Mouse (Mus musculus) forebrain, embryonic 13.5 days (tissue): Measurements from ENCODE around the gene Arrdc1. TPM values are rescaled to one million over a fixed set of nuclear protein-coding genes. Genes with fewer than 3 reads are reported as not detected.
"Not testable (repeated sequence)": the region's sequence is repeated elsewhere in the genome, so short reads cannot be mapped to it uniquely, and the experiment has no call there.

Source experiments
- ATAC-seq: fragments of 200-750 bp; cut with Nextera tagmentation; 2 replicates; pipeline ENCODE4 v1.8.0; 2017
- H3K27ac ChIP-seq: fragments of 300-500 bp; sonication (generic); 2 replicates; pipeline ENCODE4 v1.5.1; 2015; ENCODE audit warnings: inconsistent platforms, mild to moderate bottlenecking, moderate library complexity
- H3K27me3 ChIP-seq: fragments of 300-500 bp; sonication (generic); 2 replicates; pipeline ENCODE4 v1.6.1; 2015; ENCODE audit warnings: mild to moderate bottlenecking, inconsistent platforms
- H3K36me3 ChIP-seq: fragments of 300-500 bp; sonication (generic); 2 replicates; pipeline ENCODE4 v1.6.1; 2015; ENCODE audit warnings: mild to moderate bottlenecking, inconsistent platforms; ENCODE audit not compliant: poor library complexity, severe bottlenecking
- H3K4me1 ChIP-seq: fragments of 300-500 bp; sonication (generic); 2 replicates; pipeline ENCODE4 v1.6.1; 2015; ENCODE audit warnings: inconsistent platforms
- H3K4me2 ChIP-seq: fragments of 300-500 bp; sonication (generic); 2 replicates; pipeline ENCODE4 v1.6.1; 2015; ENCODE audit warnings: inconsistent platforms, mild to moderate bottlenecking, moderate library complexity
- H3K4me3 ChIP-seq: fragments of 300-500 bp; sonication (generic); 2 replicates; pipeline ENCODE4 v1.5.1; 2015; ENCODE audit warnings: mild to moderate bottlenecking, inconsistent platforms
- H3K9ac ChIP-seq: fragments of 300-500 bp; sonication (generic); 2 replicates; pipeline ENCODE4 v1.6.1; 2015; ENCODE audit warnings: mild to moderate bottlenecking, inconsistent platforms
- H3K9me3 ChIP-seq: fragments of 300-500 bp; sonication (generic); replicated peaks from 2 replicates; pipeline ENCODE4 v1.6.1; 2016; ENCODE audit warnings: inconsistent platforms
- WGBS: fragments of 180-500 bp; shearing (Covaris S2); methylation state at CpG from one replicate; pipeline ENCODE4 v1.1.7; 2015; 5-methylcytosine and 5-hydroxymethylcytosine counted together
- polyA plus RNA-seq: library from polyadenylated mRNA; unstranded; fragments of >200 nt; fragmentation: Nextera tagmentation; extraction: Ambion mirVana; gene quantifications from 2 replicates; pipeline ENCODE4 v1.2.1, GENCODE M21; 2015

Arrdc1 gene
- polyA plus RNA-seq, 1 experiment from 2014 or later = 19.1 TPM

DNA sequence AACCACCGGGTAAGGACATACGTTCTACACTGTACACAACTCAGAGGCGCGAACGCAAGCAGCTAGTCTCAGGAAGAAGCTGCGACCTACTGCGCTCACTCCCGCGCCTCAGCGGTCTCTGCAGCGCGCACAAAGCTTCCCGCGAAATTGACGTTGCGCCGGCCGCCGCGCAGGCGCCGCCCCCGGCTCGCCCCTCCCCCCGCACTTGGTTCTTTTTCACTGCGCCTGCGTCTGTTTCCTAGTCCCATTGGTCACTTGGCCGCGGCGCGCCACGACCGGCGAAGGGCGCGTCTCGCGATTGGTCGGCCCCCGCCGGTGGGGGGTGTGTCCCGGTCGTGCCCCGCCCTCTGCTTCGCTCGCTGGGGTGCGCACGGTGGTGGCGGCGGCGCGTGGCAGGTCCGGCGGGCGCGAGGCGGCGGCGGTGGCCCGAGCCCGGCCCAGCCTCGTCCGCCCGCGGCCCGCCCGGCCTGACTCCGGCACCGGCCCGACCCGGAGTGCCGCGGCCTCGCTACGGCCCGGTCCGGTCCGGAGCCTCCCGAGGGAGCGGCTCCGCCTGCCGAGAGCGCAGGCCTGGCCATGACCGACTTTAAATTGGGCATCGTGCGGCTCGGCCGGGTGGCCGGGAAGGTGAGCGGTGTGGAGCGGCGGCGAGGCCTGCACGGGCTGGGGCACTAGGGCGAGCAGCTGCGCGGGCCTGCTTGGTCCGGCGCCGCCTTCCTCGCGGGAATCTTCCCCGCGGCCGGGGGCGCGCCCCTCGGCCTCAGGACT is 14.6 kb upstream of the Arrdc1 start, which contains the start of gene Zmynd19:
Gene Zmynd19, plus strand, starts transcription at position 372 of the 768 bp plus-strand sequence.
- Histone ChIP-seq H3K9me3 (no peaks in the 10 kb centered on the region), H3K9ac (peak within 1 kb of the TSS; percentile 97), H3K4me3 (peak within 1 kb of the TSS; percentile 98), H3K36me3 (peaks cover 30% of the 10 kb centered on the region), H3K4me1 (peaks cover 16% of the 10 kb centered on the region), H3K27ac (peak within 1 kb of the TSS; percentile 40), H3K4me2 (peak within 1 kb of the TSS; percentile 95), H3K27me3 (no peaks in the 10 kb centered on the region)
- peak; percentile 99 for ATAC-seq
- under 1% methylated on average over 75 of the region's 108 CpGs for WGBS

DNA sequence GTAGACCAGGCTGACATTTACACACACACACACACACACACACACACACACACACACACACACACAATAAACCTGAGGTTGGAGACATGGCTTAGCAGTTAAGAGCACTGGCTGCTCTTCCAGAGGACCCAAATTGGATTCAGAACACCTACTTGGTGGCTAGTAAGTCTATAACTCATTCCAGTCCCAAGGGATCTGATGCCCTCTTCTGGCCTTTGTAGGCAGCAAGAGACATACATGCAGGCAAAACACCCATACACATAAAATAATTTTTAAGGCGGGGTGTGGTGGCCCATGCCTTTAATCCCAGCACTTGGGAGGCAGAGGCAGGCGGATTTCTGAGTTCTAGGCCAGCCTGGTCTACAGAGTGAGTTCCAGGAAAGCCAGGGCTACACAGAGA is 9.3 kb upstream of the Arrdc1 start:
- not testable (repeated sequence) for H3K4me2 ChIP-seq, H3K9ac ChIP-seq, H3K36me3 ChIP-seq, H3K27me3 ChIP-seq, H3K4me3 ChIP-seq, H3K27ac ChIP-seq, ATAC-seq, H3K4me1 ChIP-seq, H3K9me3 ChIP-seq
- WGBS = 64% methylated on average over 2 of the region's 2 CpGs

DNA sequence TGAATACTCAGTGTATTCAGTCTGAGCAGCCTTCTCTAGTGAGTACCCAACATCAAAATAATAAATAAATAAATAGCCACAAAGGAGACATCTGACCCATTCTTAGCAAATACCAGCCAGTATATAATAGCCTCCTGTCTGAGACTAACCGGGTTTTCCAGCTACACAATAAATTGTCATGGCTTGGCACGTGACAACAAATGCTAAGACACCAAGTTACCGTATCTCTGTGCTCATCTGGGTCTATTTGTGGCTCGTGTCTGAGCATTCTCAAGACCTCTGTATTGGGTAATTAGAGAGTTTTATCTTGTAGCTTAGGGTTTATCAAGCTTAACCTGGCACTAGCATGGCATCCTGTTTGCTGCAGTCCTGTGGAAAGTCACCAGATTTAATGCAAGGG is 7.0 kb upstream of the Arrdc1 start:
- Histone ChIP-seq H3K4me1 (no peaks in the 10 kb centered on the region), H3K4me2 (no peak overlapping the region), H3K9me3 (no peaks in the 10 kb centered on the region), H3K27me3 (0 out of 2 replicates have a peak, but pooled peaks cover 4% of the 10 kb centered on the region), H3K9ac (no peak overlapping the region), H3K27ac (no peak overlapping the region), H3K36me3 (no peaks in the 10 kb centered on the region), H3K4me3 (no peak overlapping the region)
- 82% methylated on average over 4 of the region's 4 CpGs for WGBS
- no peak for ATAC-seq

DNA sequence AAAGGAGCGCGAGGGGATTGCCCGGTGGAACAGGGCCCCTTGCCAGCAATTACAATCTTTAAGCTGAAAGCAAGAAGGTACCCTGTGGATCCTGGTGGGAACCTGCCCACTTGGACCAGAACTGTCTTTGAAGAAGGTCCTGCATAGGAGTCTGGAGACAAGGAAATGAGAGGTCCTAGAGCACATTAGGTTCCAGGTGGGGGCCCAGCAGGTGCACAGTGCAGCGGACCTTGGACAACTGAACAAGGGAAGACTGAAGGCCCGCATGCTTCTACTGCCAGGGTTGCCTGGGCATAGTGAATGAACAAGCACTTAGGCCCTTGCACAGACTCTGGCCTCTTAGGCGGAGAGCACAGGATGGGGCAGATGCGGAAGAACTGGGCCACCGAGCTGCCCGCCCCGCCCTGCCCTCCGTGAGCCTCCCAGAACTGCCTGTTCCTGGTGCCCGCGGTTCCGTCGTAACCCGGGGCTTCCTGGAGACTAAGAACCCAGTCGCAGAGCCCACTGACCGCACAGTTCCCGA is 550 bp downstream of the Arrdc1 start:
- peak overlapping the region; percentile 78 for H3K4me2 ChIP-seq
- WGBS = 4% methylated on average over 19 of the region's 19 CpGs
- peak; percentile 46 for ATAC-seq
- no peak overlapping the region for H3K27ac ChIP-seq
- H3K9ac ChIP-seq = peak overlapping the region; percentile 63
- H3K4me3 ChIP-seq = peak overlapping the region; percentile 62
- 0 out of 2 replicates have a peak, but pooled peaks cover 4% of the 10 kb centered on the region for H3K27me3 ChIP-seq
- H3K36me3 ChIP-seq = no peaks in the 10 kb centered on the region
- no peaks in the 10 kb centered on the region for H3K9me3 ChIP-seq
- peaks cover 13% of the 10 kb centered on the region for H3K4me1 ChIP-seq

DNA sequence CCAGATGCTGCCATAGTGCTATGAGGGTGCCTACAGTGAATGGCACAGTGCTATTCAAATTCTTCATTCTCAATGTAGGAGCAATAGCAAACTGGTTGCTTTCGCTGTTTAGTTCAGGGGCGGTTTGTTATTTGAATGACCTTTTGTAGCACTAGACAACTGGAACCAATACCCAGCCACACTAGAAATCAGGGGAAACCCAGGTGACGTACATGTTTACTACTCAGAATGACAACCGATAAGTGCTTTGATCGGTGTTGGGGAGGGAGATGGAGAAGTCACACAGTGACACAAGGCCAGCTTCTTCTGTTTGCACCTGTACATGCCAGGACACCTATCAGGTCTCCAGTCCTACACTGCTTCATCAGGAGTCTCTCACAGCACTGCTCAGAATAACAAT is 5.5 kb downstream of the Arrdc1 start:
- no peak overlapping the region for H3K4me3 ChIP-seq
- 0 out of 2 replicates have a peak, but pooled peaks cover 7% of the 10 kb centered on the region for H3K36me3 ChIP-seq
- no peak for ATAC-seq
- peaks cover 6% of the 10 kb centered on the region for H3K4me1 ChIP-seq
- no peak overlapping the region for H3K9ac ChIP-seq
- no peaks in the 10 kb centered on the region for H3K27me3 ChIP-seq
- WGBS = 91% methylated on average over 5 of the region's 5 CpGs
- no peak overlapping the region for H3K4me2 ChIP-seq
- H3K27ac ChIP-seq = no peak overlapping the region
- no peaks in the 10 kb centered on the region for H3K9me3 ChIP-seq

DNA sequence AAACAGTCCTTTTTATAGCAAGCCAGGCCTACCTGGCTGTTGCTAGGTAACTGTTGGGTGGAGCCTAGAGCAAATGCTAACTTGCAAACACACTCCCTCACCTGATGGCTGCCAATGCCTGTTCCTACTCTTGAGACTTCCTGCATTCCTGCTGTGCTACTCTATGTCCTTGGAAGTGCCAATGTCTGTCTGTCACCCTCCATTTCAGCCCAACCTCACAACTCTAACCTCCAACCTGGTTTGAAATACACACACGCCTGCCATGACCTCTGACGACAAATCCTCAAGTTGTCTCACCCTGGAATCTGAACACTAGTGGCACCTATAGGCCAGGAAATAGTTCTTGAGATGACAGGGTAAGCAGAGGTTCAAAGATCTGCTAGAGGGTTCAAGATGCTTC is 5.9 kb downstream of the Arrdc1 start:
- H3K9me3 ChIP-seq = no peaks in the 10 kb centered on the region
- peaks cover 2% of the 10 kb centered on the region for H3K4me1 ChIP-seq
- H3K36me3 ChIP-seq = 0 out of 2 replicates have a peak, but pooled peaks cover 7% of the 10 kb centered on the region
- H3K9ac ChIP-seq = no peak overlapping the region
- H3K27ac ChIP-seq = no peak overlapping the region
- no peak for ATAC-seq
- H3K4me3 ChIP-seq = no peak overlapping the region
- no peaks in the 10 kb centered on the region for H3K27me3 ChIP-seq
- WGBS = 70% methylated on average over 2 of the region's 2 CpGs
- no peak overlapping the region for H3K4me2 ChIP-seq

DNA sequence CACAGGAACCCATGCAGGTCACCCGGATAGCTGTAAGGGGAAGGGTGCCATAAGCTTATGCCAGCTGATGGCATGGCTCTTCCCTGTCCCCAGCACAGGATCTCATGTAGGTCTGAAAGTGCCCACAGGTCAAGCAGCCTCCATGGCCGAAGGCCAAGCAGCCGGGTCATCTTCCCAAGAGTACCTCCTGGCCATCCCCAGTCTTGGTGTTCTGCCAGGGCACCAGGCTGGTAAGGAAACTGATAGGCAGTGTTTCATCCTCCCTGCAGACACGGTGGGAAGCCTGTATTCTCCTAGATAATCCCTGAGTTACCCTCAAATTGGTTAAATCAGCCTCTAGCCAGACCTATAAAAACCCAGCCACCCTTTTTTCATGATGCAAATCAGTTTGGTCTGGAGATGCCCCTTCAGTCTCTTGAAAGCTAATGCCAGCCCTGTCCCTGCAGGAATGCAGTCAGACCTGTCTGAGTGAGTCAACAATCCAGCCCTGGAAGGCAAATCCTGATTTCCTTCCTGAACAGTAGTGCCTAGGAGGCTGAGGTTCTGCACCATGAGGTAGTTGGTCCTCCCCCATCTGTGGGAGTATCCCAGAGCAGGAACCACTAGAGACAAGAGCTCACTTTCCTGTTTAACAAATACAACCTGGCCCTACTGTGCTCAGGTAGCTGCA is 7.1 kb downstream of the Arrdc1 start:
- Histone ChIP-seq H3K27me3 (no peaks in the 10 kb centered on the region), H3K4me2 (no peak overlapping the region), H3K27ac (no peak overlapping the region), H3K4me3 (no peak overlapping the region), H3K36me3 (0 out of 2 replicates have a peak, but pooled peaks cover 7% of the 10 kb centered on the region), H3K4me1 (no peaks in the 10 kb centered on the region), H3K9me3 (no peaks in the 10 kb centered on the region), H3K9ac (no peak overlapping the region)
- 68% methylated on average over 4 of the region's 4 CpGs for WGBS
- ATAC-seq = no peak

DNA sequence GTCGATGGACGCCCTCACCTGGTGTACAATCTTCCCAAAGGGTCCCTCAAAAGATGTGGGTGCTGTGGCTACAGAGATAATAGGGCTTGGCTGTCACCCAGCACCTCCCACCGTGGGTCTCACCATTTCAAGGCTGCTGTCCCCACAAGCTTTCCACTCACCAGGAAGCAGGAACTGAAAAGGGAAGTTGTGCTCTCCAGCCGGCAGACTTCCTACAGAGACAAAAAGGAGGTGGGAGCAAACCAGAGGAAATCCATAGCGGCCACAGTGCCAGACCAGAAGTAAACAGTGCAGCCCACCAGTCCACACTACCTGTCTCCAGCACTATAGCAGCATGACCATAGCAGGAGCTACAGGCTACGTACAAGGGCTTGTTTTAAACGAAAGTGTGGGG is 8.1 kb downstream of the Arrdc1 start:
- 79% methylated on average over 7 of the region's 7 CpGs for WGBS
- no peak overlapping the region for H3K9ac ChIP-seq
- ATAC-seq = no peak
- no peaks in the 10 kb centered on the region for H3K27me3 ChIP-seq
- H3K4me1 ChIP-seq = no peaks in the 10 kb centered on the region
- no peak overlapping the region for H3K27ac ChIP-seq
- H3K4me3 ChIP-seq = no peak overlapping the region
- no peak overlapping the region for H3K4me2 ChIP-seq
- H3K9me3 ChIP-seq = no peaks in the 10 kb centered on the region
- 0 out of 2 replicates have a peak, but pooled peaks cover 7% of the 10 kb centered on the region for H3K36me3 ChIP-seq

DNA sequence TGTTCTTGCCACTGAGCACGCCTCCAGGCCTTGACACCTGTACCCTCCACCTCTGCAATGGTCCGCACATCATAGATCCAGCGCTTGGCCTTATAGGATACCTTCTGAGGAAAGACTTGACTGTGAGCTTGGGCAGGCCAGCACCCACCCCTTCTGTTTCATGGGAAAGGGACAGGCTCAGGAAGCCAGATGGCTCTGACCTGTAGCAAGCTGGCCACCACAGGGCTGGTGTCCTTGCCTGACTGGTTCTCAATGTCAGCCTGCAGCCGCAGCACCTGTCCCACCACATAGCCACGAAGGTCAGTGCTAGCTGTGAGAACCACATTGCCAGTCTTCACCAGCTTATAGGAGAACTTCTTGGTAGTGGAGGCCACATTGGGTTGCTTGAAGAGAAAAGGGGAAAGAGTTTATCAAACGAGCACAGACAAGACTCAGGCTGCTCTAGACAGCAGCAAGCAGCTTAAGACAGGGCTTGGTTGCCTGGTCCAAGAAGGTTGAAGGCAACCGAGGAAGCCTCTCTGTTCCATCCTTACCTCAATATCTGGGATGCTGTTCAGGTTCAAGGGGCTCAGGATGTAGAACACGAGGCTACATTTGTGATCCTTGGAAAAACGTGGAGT is 8.6 kb downstream of the Arrdc1 start:
- 88% methylated on average over 9 of the region's 9 CpGs for WGBS
- Histone ChIP-seq H3K4me2 (no peak overlapping the region), H3K4me3 (no peak overlapping the region), H3K27me3 (no peaks in the 10 kb centered on the region), H3K27ac (no peak overlapping the region), H3K9ac (no peak overlapping the region), H3K4me1 (no peaks in the 10 kb centered on the region), H3K36me3 (0 out of 2 replicates have a peak, but pooled peaks cover 7% of the 10 kb centered on the region), H3K9me3 (no peaks in the 10 kb centered on the region)
- ATAC-seq = no peak

DNA sequence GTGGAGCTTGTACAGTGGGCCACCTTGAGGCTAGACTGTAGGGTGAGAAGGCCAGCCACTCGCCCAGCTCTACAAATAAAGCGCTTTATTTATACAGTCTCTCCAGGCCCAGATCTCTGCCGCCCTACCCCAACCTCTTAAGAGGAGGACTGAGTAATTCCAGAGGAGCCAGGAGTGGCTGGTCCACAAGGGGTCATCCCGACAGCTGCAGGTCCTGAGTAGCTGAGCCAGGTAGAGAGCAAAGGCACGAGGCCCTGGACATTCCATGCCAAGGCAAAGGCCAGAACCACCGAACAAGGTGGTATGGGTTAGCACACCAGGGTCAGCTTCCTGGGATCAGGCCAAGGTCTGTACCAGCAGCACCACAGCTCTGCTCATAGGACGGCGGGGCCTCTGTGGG is 9.8 kb downstream of the Arrdc1 start:
- no peak overlapping the region for H3K4me2 ChIP-seq
- no peak for ATAC-seq
- 0 out of 2 replicates have a peak, but pooled peaks cover 7% of the 10 kb centered on the region for H3K36me3 ChIP-seq
- no peaks in the 10 kb centered on the region for H3K9me3 ChIP-seq
- no peaks in the 10 kb centered on the region for H3K27me3 ChIP-seq
- no peaks in the 10 kb centered on the region for H3K4me1 ChIP-seq
- H3K9ac ChIP-seq = no peak overlapping the region
- WGBS = 89% methylated on average over 8 of the region's 8 CpGs
- no peak overlapping the region for H3K4me3 ChIP-seq
- H3K27ac ChIP-seq = no peak overlapping the region

DNA sequence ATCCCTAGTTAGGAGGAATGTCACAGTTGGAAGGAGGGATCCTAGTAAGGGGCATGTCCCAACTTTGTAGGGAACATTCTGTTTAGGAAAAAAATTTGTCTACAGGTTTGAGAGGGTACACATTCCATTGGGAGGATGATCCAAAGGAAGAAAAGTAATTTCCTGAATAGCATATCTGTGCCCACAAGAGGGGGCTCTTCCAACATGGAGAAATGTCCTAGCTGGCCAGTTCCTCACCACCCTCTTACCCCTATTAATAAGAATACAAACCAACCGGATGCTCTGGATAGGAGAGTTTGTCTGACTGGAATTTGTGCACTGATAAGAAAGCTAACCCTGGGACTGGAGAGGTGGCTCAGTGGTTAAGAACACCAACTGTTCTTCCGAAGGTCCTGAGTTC is 11.5 kb downstream of the Arrdc1 start:
- Histone ChIP-seq H3K36me3 (0 out of 2 replicates have a peak, but pooled peaks cover 7% of the 10 kb centered on the region), H3K27ac (no peak overlapping the region), H3K27me3 (no peaks in the 10 kb centered on the region), H3K4me1 (no peaks in the 10 kb centered on the region), H3K9ac (no peak overlapping the region), H3K4me2 (no peak overlapping the region), H3K9me3 (no peaks in the 10 kb centered on the region), H3K4me3 (no peak overlapping the region)
- no peak for ATAC-seq
- 56% methylated on average over 2 of the region's 2 CpGs for WGBS

DNA sequence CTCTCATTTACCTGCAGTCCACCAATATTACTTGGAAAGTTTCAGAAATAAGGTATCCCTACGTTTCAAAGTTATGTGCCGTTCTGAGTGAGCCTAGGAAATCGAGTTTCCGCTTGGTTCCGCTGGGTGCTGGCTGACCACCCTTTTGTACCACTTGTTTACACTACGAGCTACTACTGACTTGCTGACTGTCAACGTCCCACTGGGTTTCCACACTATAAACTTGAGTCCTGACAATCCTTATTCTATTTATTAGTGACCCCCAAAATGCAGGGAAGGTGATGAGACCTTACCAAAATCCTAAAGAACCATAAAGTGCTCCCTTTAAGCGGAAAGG is 15.2 kb downstream of the Arrdc1 start:
- H3K4me2 ChIP-seq = peak overlapping the region; percentile 75
- WGBS = 10% methylated on average over 8 of the region's 8 CpGs
- peaks cover 16% of the 10 kb centered on the region for H3K4me1 ChIP-seq
- ATAC-seq = peak; percentile 58
- no peaks in the 10 kb centered on the region for H3K36me3 ChIP-seq
- H3K9me3 ChIP-seq = no peaks in the 10 kb centered on the region
- peak overlapping the region; percentile 98 for H3K9ac ChIP-seq
- H3K27ac ChIP-seq = peak overlapping the region; percentile 97; the same call in 1 of the 2 replicates
- H3K27me3 ChIP-seq = no peaks in the 10 kb centered on the region
- peak overlapping the region; percentile 93 for H3K4me3 ChIP-seq
